Mouse (Mus musculus): ENCODE measurements around the gene Gm42791. TPM values are rescaled to one million over a fixed set of nuclear protein-coding genes. Genes with fewer than 3 reads are reported as not detected.

Gm42791 gene
- polyA plus RNA-seq, 1 experiment from 2014 or later = 2.2 TPM

GRCm38 (mm10) chr5:148989480-148989879, 5.5 kb downstream of the Gm42791 start:
- WGBS = 88% methylated on average over 7 of the region's 7 CpGs
- no peak overlapping the region for H3K4me2 ChIP-seq (ENCODE audit: low read depth, low read length)

GRCm38 (mm10) chr5:148984961-148985360, 10.0 kb downstream of the Gm42791 start:
- Histone ChIP-seq H3K4me1 (ENCODE audit: control insufficient read depth, insufficient read depth, low read length) (no peaks in the 10 kb centered on the region), H3K27ac (ENCODE audit: low read length) (no peak overlapping the region), H3K36me3 (ENCODE audit: control insufficient read depth, insufficient read depth, low read length) (0 out of 2 replicates have a peak, but pooled peaks cover 3% of the 10 kb centered on the region), H3K9ac (ENCODE audit: low read length) (no peak overlapping the region), H3K27me3 (ENCODE audit: control insufficient read depth, insufficient read depth, low read length) (no peaks in the 10 kb centered on the region), H3K4me3 (replicated peaks; ENCODE audit: low read length) (no peak overlapping the region), H3K9me3 (replicated peaks; ENCODE audit: control insufficient read depth, low read length) (peaks cover 8% of the 10 kb centered on the region), H3K4me2 (ENCODE audit: low read depth, low read length) (no peak overlapping the region)
- no peak for ATAC-seq (ENCODE audit: insufficient read depth, low FRiP score)
- WGBS = 49% methylated on average over 13 of the region's 13 CpGs

More at GRCm38 (mm10) chr5:148989480-148989879, 5.5 kb downstream of the Gm42791 start:
- Histone ChIP-seq H3K4me1 (ENCODE audit: control insufficient read depth, insufficient read depth, low read length) (no peaks in the 10 kb centered on the region), H3K27me3 (ENCODE audit: control insufficient read depth, insufficient read depth, low read length) (no peaks in the 10 kb centered on the region), H3K9ac (ENCODE audit: low read length) (no peak overlapping the region), H3K4me3 (replicated peaks; ENCODE audit: low read length) (no peak overlapping the region), H3K9me3 (replicated peaks; ENCODE audit: control insufficient read depth, low read length) (peaks cover 4% of the 10 kb centered on the region), H3K36me3 (ENCODE audit: control insufficient read depth, insufficient read depth, low read length) (0 out of 2 replicates have a peak, but pooled peaks cover 8% of the 10 kb centered on the region), H3K27ac (ENCODE audit: low read length) (no peak overlapping the region)
- ATAC-seq (ENCODE audit: insufficient read depth, low FRiP score) = no peak

GRCm38 (mm10) chr5:148983696-148984095, 11.3 kb downstream of the Gm42791 start:
- Histone ChIP-seq H3K9ac (ENCODE audit: low read length) (no peak overlapping the region), H3K27ac (ENCODE audit: low read length) (no peak overlapping the region), H3K9me3 (replicated peaks; ENCODE audit: control insufficient read depth, low read length) (peaks cover 8% of the 10 kb centered on the region), H3K36me3 (ENCODE audit: control insufficient read depth, insufficient read depth, low read length) (0 out of 2 replicates have a peak, but pooled peaks cover 3% of the 10 kb centered on the region), H3K4me1 (ENCODE audit: control insufficient read depth, insufficient read depth, low read length) (no peaks in the 10 kb centered on the region), H3K4me3 (replicated peaks; ENCODE audit: low read length) (no peak overlapping the region), H3K27me3 (ENCODE audit: control insufficient read depth, insufficient read depth, low read length) (no peaks in the 10 kb centered on the region), H3K4me2 (ENCODE audit: low read depth, low read length) (no peak overlapping the region)
- no peak for ATAC-seq (ENCODE audit: insufficient read depth, low FRiP score)
- WGBS = 100% methylated on average over 1 of the region's 1 CpGs

- Histone ChIP-seq H3K9me3 (replicated peaks; ENCODE audit: control insufficient read depth, low read length) (peaks cover 8% of the 10 kb centered on the region), H3K4me2 (ENCODE audit: low read depth, low read length) (no peak overlapping the region), H3K27ac (ENCODE audit: low read length) (no peak overlapping the region), H3K9ac (ENCODE audit: low read length) (no peak overlapping the region), H3K4me1 (ENCODE audit: control insufficient read depth, insufficient read depth, low read length) (0 out of 2 replicates have a peak, but pooled peaks cover 3% of the 10 kb centered on the region), H3K36me3 (ENCODE audit: control insufficient read depth, insufficient read depth, low read length) (0 out of 2 replicates have a peak, but pooled peaks cover 3% of the 10 kb centered on the region), H3K4me3 (replicated peaks; ENCODE audit: low read length) (no peak overlapping the region), H3K27me3 (ENCODE audit: control insufficient read depth, insufficient read depth, low read length) (no peaks in the 10 kb centered on the region)
- 71% methylated on average over 12 of the region's 12 CpGs for WGBS
- no peak for ATAC-seq (ENCODE audit: insufficient read depth, low FRiP score)
Observed at GRCm38 (mm10) chr5:148983108-148983664, 11.8 kb downstream of the Gm42791 start.

- no peak overlapping the region for H3K4me2 ChIP-seq (ENCODE audit: low read depth, low read length)
Observed at GRCm38 (mm10) chr5:148982396-148982795, 12.6 kb downstream of the Gm42791 start.

GRCm38 (mm10) chr5:148980607-148981006, 14.3 kb downstream of the Gm42791 start:
- Histone ChIP-seq H3K27ac (ENCODE audit: low read length) (no peak overlapping the region), H3K9me3 (replicated peaks; ENCODE audit: control insufficient read depth, low read length) (peaks cover 4% of the 10 kb centered on the region), H3K4me3 (replicated peaks; ENCODE audit: low read length) (no peak overlapping the region), H3K36me3 (ENCODE audit: control insufficient read depth, insufficient read depth, low read length) (no peaks in the 10 kb centered on the region), H3K4me1 (ENCODE audit: control insufficient read depth, insufficient read depth, low read length) (peaks cover 15% of the 10 kb centered on the region; the same call in 1 of the 2 replicates), H3K4me2 (ENCODE audit: low read depth, low read length) (no peak overlapping the region), H3K27me3 (ENCODE audit: control insufficient read depth, insufficient read depth, low read length) (no peaks in the 10 kb centered on the region), H3K9ac (ENCODE audit: low read length) (no peak overlapping the region)
- WGBS = 61% methylated on average over 6 of the region's 6 CpGs
- no peak for ATAC-seq (ENCODE audit: insufficient read depth, low FRiP score)

More at GRCm38 (mm10) chr5:148982396-148982795, 12.6 kb downstream of the Gm42791 start:
- Histone ChIP-seq H3K27ac (ENCODE audit: low read length) (no peak overlapping the region), H3K4me3 (replicated peaks; ENCODE audit: low read length) (no peak overlapping the region), H3K9me3 (replicated peaks; ENCODE audit: control insufficient read depth, low read length) (peaks cover 4% of the 10 kb centered on the region), H3K27me3 (ENCODE audit: control insufficient read depth, insufficient read depth, low read length) (no peaks in the 10 kb centered on the region), H3K4me1 (ENCODE audit: control insufficient read depth, insufficient read depth, low read length) (peaks cover 10% of the 10 kb centered on the region; the same call in 1 of the 2 replicates), H3K9ac (ENCODE audit: low read length) (no peak overlapping the region), H3K36me3 (ENCODE audit: control insufficient read depth, insufficient read depth, low read length) (no peaks in the 10 kb centered on the region)
- WGBS = 85% methylated on average over 7 of the region's 7 CpGs
- ATAC-seq (ENCODE audit: insufficient read depth, low FRiP score) = no peak

- peaks cover 15% of the 10 kb centered on the region; the same call in 1 of the 2 replicates for H3K4me1 ChIP-seq (ENCODE audit: control insufficient read depth, insufficient read depth, low read length)
- ATAC-seq (ENCODE audit: insufficient read depth, low FRiP score) = peak; percentile 70
- 0 out of 2 replicates have a peak overlapping the region, but pooled peaks have one; percentile 52 for H3K9ac ChIP-seq (ENCODE audit: low read length)
- H3K9me3 ChIP-seq (replicated peaks; ENCODE audit: control insufficient read depth, low read length) = peaks cover under 1% of the 10 kb centered on the region
- no peak overlapping the region for H3K4me2 ChIP-seq (ENCODE audit: low read depth, low read length)
- no peaks in the 10 kb centered on the region for H3K27me3 ChIP-seq (ENCODE audit: control insufficient read depth, insufficient read depth, low read length)
- no peak overlapping the region for H3K4me3 ChIP-seq (replicated peaks; ENCODE audit: low read length)
- no peaks in the 10 kb centered on the region for H3K36me3 ChIP-seq (ENCODE audit: control insufficient read depth, insufficient read depth, low read length)
- 51% methylated on average over 18 of the region's 18 CpGs for WGBS
- peak overlapping the region; percentile 86 for H3K27ac ChIP-seq (ENCODE audit: low read length)
Observed at GRCm38 (mm10) chr5:148978458-148979165, 16.3 kb downstream of the Gm42791 start.

GRCm38 (mm10) chr5:148977698-148978457, 17.1 kb downstream of the Gm42791 start:
- Histone ChIP-seq H3K27ac (ENCODE audit: low read length) (peak overlapping the region; percentile 86), H3K4me2 (ENCODE audit: low read depth, low read length) (0 out of 2 replicates have a peak overlapping the region, but pooled peaks have one; percentile 9), H3K9me3 (replicated peaks; ENCODE audit: control insufficient read depth, low read length) (no peaks in the 10 kb centered on the region), H3K36me3 (ENCODE audit: control insufficient read depth, insufficient read depth, low read length) (no peaks in the 10 kb centered on the region), H3K4me1 (ENCODE audit: control insufficient read depth, insufficient read depth, low read length) (peaks cover 20% of the 10 kb centered on the region; the same call in 1 of the 2 replicates), H3K27me3 (ENCODE audit: control insufficient read depth, insufficient read depth, low read length) (no peaks in the 10 kb centered on the region), H3K9ac (ENCODE audit: low read length) (peak overlapping the region; percentile 52), H3K4me3 (replicated peaks; ENCODE audit: low read length) (no peak overlapping the region)
- peak; percentile 53 for ATAC-seq (ENCODE audit: insufficient read depth, low FRiP score)
- WGBS = 20% methylated on average over 14 of the region's 14 CpGs

All from stomach, embryonic 16.5 days (tissue).